Mouse (Mus musculus) heart, embryonic 12.5 days (tissue): Measurements from ENCODE around the gene Aoc3. TPM values are rescaled to one million over a fixed set of nuclear protein-coding genes. Genes with fewer than 3 reads are reported as not detected.
"Not testable (repeated sequence)": the region's sequence is repeated elsewhere in the genome, so short reads cannot be mapped to it uniquely, and the experiment has no call there.

ENCODE experiments used
- ATAC-seq: fragments of 200-750 bp; cut with Nextera tagmentation; 2 replicates; pipeline ENCODE4 v1.8.0; 2017; ENCODE audit warnings: moderate TSS enrichment, moderate library complexity; ENCODE audit not compliant: insufficient number of reproducible peaks, low FRiP score
- H3K27ac ChIP-seq: fragments of 300-500 bp; sonication (generic); 2 replicates; pipeline ENCODE4 v1.5.1; 2016; ENCODE audit warnings: mild to moderate bottlenecking, moderate library complexity; ENCODE audit not compliant: poor library complexity, severe bottlenecking
- H3K27me3 ChIP-seq: fragments of 300-500 bp; sonication (generic); replicated peaks from 2 replicates; pipeline ENCODE4 v1.6.1; 2016; ENCODE audit warnings: mild to moderate bottlenecking, moderate library complexity
- H3K36me3 ChIP-seq: fragments of 300-500 bp; sonication (generic); 2 replicates; pipeline ENCODE4 v1.6.1; 2016; ENCODE audit warnings: mild to moderate bottlenecking, moderate library complexity
- H3K4me1 ChIP-seq: fragments of 300-500 bp; sonication (generic); replicated peaks from 2 replicates; pipeline ENCODE4 v1.6.1; 2016; ENCODE audit warnings: mild to moderate bottlenecking
- H3K4me2 ChIP-seq: fragments of 300-500 bp; sonication (generic); 2 replicates; pipeline ENCODE4 v1.6.1; 2016; ENCODE audit warnings: mild to moderate bottlenecking, moderate library complexity
- H3K4me3 ChIP-seq: fragments of 300-500 bp; sonication (generic); 2 replicates; pipeline ENCODE4 v1.5.1; 2016; ENCODE audit warnings: mild to moderate bottlenecking
- H3K9ac ChIP-seq: fragments of 300-500 bp; sonication (generic); 2 replicates; pipeline ENCODE4 v1.6.1; 2016; ENCODE audit warnings: mild to moderate bottlenecking, moderate library complexity
- H3K9me3 ChIP-seq: fragments of 300-500 bp; sonication (generic); replicated peaks from 2 replicates; pipeline ENCODE4 v1.6.1; 2016; ENCODE audit warnings: mild to moderate bottlenecking, moderate library complexity
- WGBS: fragments of 180-500 bp; shearing (Covaris S2); methylation state at CpG from one replicate; pipeline ENCODE4 v1.1.7; 2016; 5-methylcytosine and 5-hydroxymethylcytosine counted together
- microRNA-seq: library from miRNA; unstranded; fragments of <30 nt; microRNA quantifications from one replicate; pipeline ENCODE4, GENCODE M21; 2017
- polyA plus RNA-seq: library from polyadenylated mRNA; unstranded; fragments of >200 nt; fragmentation: Nextera tagmentation; extraction: Ambion mirVana; gene quantifications from 2 replicates; pipeline ENCODE4 v1.2.1, GENCODE M21; 2016

The Aoc3 gene
- polyA plus RNA-seq, 1 experiment from 2014 or later, result 0.17 TPM

DNA sequence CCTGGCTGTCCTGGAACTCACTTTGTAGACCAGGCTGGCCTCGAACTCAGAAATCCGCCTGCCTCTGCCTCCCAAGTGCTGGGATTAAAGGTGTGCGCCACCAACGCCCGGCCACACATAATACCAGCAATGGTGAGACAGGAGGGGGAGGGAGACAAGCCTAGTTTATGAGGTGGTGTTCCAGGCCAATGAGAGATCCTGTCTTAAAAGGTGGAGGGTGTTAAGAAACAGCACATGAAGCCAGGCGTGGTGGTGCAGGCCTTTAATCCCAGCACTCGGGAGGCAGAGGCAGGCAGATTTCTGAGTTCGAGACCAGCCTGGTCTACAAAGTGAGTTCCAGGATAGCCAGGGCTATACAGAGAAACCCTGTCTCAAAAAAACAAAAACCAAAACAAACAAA, 47.8 kb downstream of the Aoc3 start:
- not testable (repeated sequence) for H3K4me2 ChIP-seq, ATAC-seq, H3K9ac ChIP-seq, H3K36me3 ChIP-seq, H3K4me3 ChIP-seq, H3K4me1 ChIP-seq, H3K27me3 ChIP-seq, H3K9me3 ChIP-seq, H3K27ac ChIP-seq
- WGBS, result 80% methylated on average over 8 of the region's 8 CpGs

DNA sequence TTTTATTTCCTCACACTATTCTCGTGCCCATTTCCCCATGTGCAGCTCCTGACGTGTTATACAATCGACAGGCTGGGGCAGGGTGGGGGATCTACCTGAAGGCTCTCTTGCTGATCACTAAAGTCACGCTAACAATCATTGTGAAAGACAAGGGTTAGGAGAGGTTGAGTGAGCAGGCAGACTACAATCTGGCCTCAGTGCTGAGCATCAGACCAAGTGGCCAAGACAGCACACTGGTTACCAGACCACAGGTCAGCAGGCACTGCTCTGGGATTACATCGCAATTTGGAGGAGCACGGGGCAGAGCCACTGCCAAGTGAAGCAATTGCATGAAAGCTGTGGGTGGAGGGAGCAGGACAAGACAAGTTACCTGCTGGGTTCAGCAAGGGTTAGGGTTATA, 48.5 kb downstream of the Aoc3 start:
- no peak overlapping the region for H3K9ac ChIP-seq
- WGBS, result 66% methylated on average over 6 of the region's 6 CpGs
- no peak overlapping the region for H3K4me3 ChIP-seq
- no peaks in the 10 kb centered on the region for H3K9me3 ChIP-seq
- no peaks in the 10 kb centered on the region for H3K4me1 ChIP-seq
- H3K4me2 ChIP-seq, result no peak overlapping the region
- H3K27ac ChIP-seq, result no peak overlapping the region
- no peak for ATAC-seq
- H3K27me3 ChIP-seq, result no peaks in the 10 kb centered on the region
- no peaks in the 10 kb centered on the region for H3K36me3 ChIP-seq

DNA sequence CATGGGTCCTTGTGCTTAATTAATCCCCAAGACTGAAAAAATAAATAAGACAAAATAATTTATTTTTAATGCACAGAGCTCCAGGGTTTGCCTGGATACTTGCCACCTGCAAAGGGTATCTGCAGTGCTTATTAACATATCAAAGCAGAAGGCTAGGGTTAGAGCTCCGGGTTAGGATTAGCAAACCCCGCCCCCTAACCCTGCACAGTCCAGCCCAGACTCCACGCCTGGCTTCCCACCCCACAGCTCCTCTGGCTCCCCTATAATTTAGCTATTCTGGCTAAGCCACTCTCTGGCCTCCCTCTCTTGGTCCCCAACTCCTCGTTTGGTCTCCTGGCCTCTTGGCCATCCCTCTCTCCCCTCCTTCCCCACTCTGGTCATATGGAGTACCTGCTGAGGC, 51.4 kb downstream of the Aoc3 start:
- H3K4me1 ChIP-seq, result no peaks in the 10 kb centered on the region
- no peaks in the 10 kb centered on the region for H3K36me3 ChIP-seq
- no peak overlapping the region for H3K9ac ChIP-seq
- H3K4me2 ChIP-seq, result no peak overlapping the region
- no peaks in the 10 kb centered on the region for H3K27me3 ChIP-seq
- H3K27ac ChIP-seq, result no peak overlapping the region
- no peak for ATAC-seq
- H3K4me3 ChIP-seq, result no peak overlapping the region
- H3K9me3 ChIP-seq, result no peaks in the 10 kb centered on the region
- WGBS, result 18% methylated on average over 4 of the region's 4 CpGs

Small RNA genes within 50 kb of the gene (microRNA-seq; reads per million reads assigned to microRNA genes)
- not detected for gene Gm25593

Other genes starting within 250 kb of the Aoc3 start
- gene Coasy, start 248.0 kb upstream of the Aoc3 start, polyA plus RNA-seq, result 27.2 and 30.4 TPM in 2 replicates
- gene Mlx, start 243.3 kb upstream of the Aoc3 start, polyA plus RNA-seq, result 36.2 and 37.3 TPM in 2 replicates
- gene Psmc3ip, start 235.2 kb upstream of the Aoc3 start, polyA plus RNA-seq, result 20.8 and 21.3 TPM in 2 replicates
- gene Retreg3, start 210.7 kb upstream of the Aoc3 start, polyA plus RNA-seq, result 15.2 and 15.9 TPM in 2 replicates
- gene Tubg1, start 210.7 kb upstream of the Aoc3 start, polyA plus RNA-seq, result 77.3 and 78.8 TPM in 2 replicates
- gene Tubg2, start 174.7 kb upstream of the Aoc3 start, polyA plus RNA-seq, result 3.3 and 3.6 TPM in 2 replicates
- gene Cntnap1, start 160.1 kb upstream of the Aoc3 start, polyA plus RNA-seq, result 0.37 and 0.71 TPM in 2 replicates
- 10.4 and 10.6 TPM in 2 replicates for gene Plekhh3, start 159.3 kb upstream of the Aoc3 start, polyA plus RNA-seq
- gene Ccr10, start 155.2 kb upstream of the Aoc3 start, polyA plus RNA-seq, result 0.15 and 0.36 TPM in 2 replicates
- 14.9 and 16.1 TPM in 2 replicates for gene Ezh1, start 104.1 kb upstream of the Aoc3 start, polyA plus RNA-seq
- gene Ramp2, start 84.6 kb upstream of the Aoc3 start, polyA plus RNA-seq, result 233 and 245 TPM in 2 replicates
- gene Vps25, start 76.9 kb upstream of the Aoc3 start, polyA plus RNA-seq, result 98.8 and 101 TPM in 2 replicates
- 14.0 TPM in 2 replicates for gene Wnk4, start 70.0 kb upstream of the Aoc3 start, polyA plus RNA-seq
- 0.81 and 1.5 TPM in 2 replicates for gene Cntd1, start 51.6 kb upstream of the Aoc3 start, polyA plus RNA-seq
- gene Coa3, start 51.5 kb upstream of the Aoc3 start, polyA plus RNA-seq, result 165 and 171 TPM in 2 replicates
- gene Becn1, start 28.3 kb upstream of the Aoc3 start, polyA plus RNA-seq, result 141 TPM in 2 replicates
- 131 and 136 TPM in 2 replicates for gene Psme3, start 14.4 kb upstream of the Aoc3 start, polyA plus RNA-seq
- 1.3 and 1.5 TPM in 2 replicates for gene Aoc2, start 5.5 kb upstream of the Aoc3 start, polyA plus RNA-seq
- not detected in 2 replicates for gene G6pc, start 37.0 kb downstream of the Aoc3 start, polyA plus RNA-seq
- gene Aarsd1, start 87.0 kb downstream of the Aoc3 start, polyA plus RNA-seq, result 42.9 and 55.5 TPM in 2 replicates
- gene Gm27029, start 94.2 kb downstream of the Aoc3 start, polyA plus RNA-seq, result 6.7 and 14.0 TPM in 2 replicates
- gene Rundc1, start 94.5 kb downstream of the Aoc3 start, polyA plus RNA-seq, result 17.3 and 17.4 TPM in 2 replicates
- gene Ptges3l, start 94.7 kb downstream of the Aoc3 start, polyA plus RNA-seq, result 80.3 and 80.5 TPM in 2 replicates
- gene Rpl27, start 111.7 kb downstream of the Aoc3 start, polyA plus RNA-seq, result 247 and 258 TPM in 2 replicates
- gene Ifi35, start 117.8 kb downstream of the Aoc3 start, polyA plus RNA-seq, result 11.5 and 12.3 TPM in 2 replicates
- gene Rnd2, start 134.4 kb downstream of the Aoc3 start, polyA plus RNA-seq, result 30.5 and 31.9 TPM in 2 replicates
- 39.3 and 40.4 TPM in 2 replicates for gene Vat1, start 135.6 kb downstream of the Aoc3 start, polyA plus RNA-seq
- gene Brca1, start 221.3 kb downstream of the Aoc3 start, polyA plus RNA-seq, result 10.4 and 13.3 TPM in 2 replicates
- 77.7 and 78.7 TPM in 2 replicates for gene Nbr1, start 221.5 kb downstream of the Aoc3 start, polyA plus RNA-seq